Mouse (Mus musculus) CD4-positive, CD25-positive, alpha-beta regulatory T cell, adult 4 months (primary cell): Measurements from ENCODE around the gene Olfr1279. TPM values are rescaled to one million over a fixed set of nuclear protein-coding genes. Genes with fewer than 3 reads are reported as not detected.
"Not testable (repeated sequence)": the region's sequence is repeated elsewhere in the genome, so short reads cannot be mapped to it uniquely, and the experiment has no call there.

Source experiments
- ATAC-seq: one replicate; pipeline ENCODE4 v1.8.0; 2017
- polyA plus RNA-seq, 2 experiments: library from polyadenylated mRNA; unstranded; fragments of 100-300 nt; shearing (Covaris generic); gene quantifications; one replicate each; pipeline ENCODE4 v1.2.1; 2017

The Olfr1279 gene
- polyA plus RNA-seq: not detected

GRCm38 (mm10) chr2:111300374-111300773 lies at the start of gene Olfr1279:
Gene Olfr1279, plus strand, starts transcription at chr2:111300635.
- ATAC-seq: no peak

- ATAC-seq: no peak
Observed at GRCm38 (mm10) chr2:111254216-111254615, 46.2 kb upstream of the Olfr1279 start, which contains the start of gene Olfr1276. Gene Olfr1276, plus strand, starts transcription at chr2:111254516.

- no peak for ATAC-seq
Observed at GRCm38 (mm10) chr2:111274006-111274405, 26.4 kb upstream of the Olfr1279 start, which contains the start of gene Olfr1277. Gene Olfr1277, minus strand, starts transcription at chr2:111274106.

- ATAC-seq: no peak
Observed at GRCm38 (mm10) chr2:111289836-111290235, 10.6 kb upstream of the Olfr1279 start, which contains the start of gene Olfr1278. Gene Olfr1278, plus strand, starts transcription at chr2:111290136.

- ATAC-seq: no peak
Observed at GRCm38 (mm10) chr2:111298541-111298940, 1.9 kb upstream of the Olfr1279 start.

- no peak for ATAC-seq
Observed at GRCm38 (mm10) chr2:111313717-111314116, 13.3 kb downstream of the Olfr1279 start, which contains the start of gene Olfr1280. Gene Olfr1280, plus strand, starts transcription at chr2:111314017.

GRCm38 (mm10) chr2:111326220-111326619 lies 25.8 kb downstream of the Olfr1279 start, which contains the start of gene Olfr1281:
Gene Olfr1281, plus strand, starts transcription at chr2:111326520.
- no peak for ATAC-seq

GRCm38 (mm10) chr2:111333721-111334120 lies 33.3 kb downstream of the Olfr1279 start:
- ATAC-seq: not testable (repeated sequence)

- ATAC-seq: no peak
Observed at GRCm38 (mm10) chr2:111335976-111336375, 35.5 kb downstream of the Olfr1279 start, which contains the start of gene Olfr1282. Gene Olfr1282, minus strand, starts transcription at chr2:111336076.

Other genes with a start within 250 kb of the Olfr1279 start
- gene Gm13941, start 194.7 kb upstream of the Olfr1279 start, polyA plus RNA-seq: not detected
- not detected for gene Gm15130, start 147.7 kb upstream of the Olfr1279 start, polyA plus RNA-seq
- not detected for gene 4930430A15Rik, start 71.0 kb upstream of the Olfr1279 start, polyA plus RNA-seq
- gene Olfr1275, start 65.3 kb upstream of the Olfr1279 start, polyA plus RNA-seq: not detected
- gene Olfr1276, start 46.1 kb upstream of the Olfr1279 start, polyA plus RNA-seq: not detected
- gene Olfr1277, start 26.5 kb upstream of the Olfr1279 start, polyA plus RNA-seq: not detected
- gene Olfr1278, start 10.5 kb upstream of the Olfr1279 start, polyA plus RNA-seq: not detected
- not detected for gene Olfr1280, start 13.4 kb downstream of the Olfr1279 start, polyA plus RNA-seq
- gene Olfr1281, start 25.9 kb downstream of the Olfr1279 start, polyA plus RNA-seq: not detected
- gene Olfr1282, start 35.4 kb downstream of the Olfr1279 start, polyA plus RNA-seq: not detected
- not detected for gene Olfr1283, start 66.2 kb downstream of the Olfr1279 start, polyA plus RNA-seq
- gene Olfr1284, start 74.9 kb downstream of the Olfr1279 start, polyA plus RNA-seq: not detected
- gene Olfr1286, start 122.5 kb downstream of the Olfr1279 start, polyA plus RNA-seq: not detected
- gene Olfr1287, start 148.5 kb downstream of the Olfr1279 start, polyA plus RNA-seq: not detected
- not detected for gene Olfr1288, start 173.5 kb downstream of the Olfr1279 start, polyA plus RNA-seq
- not detected for gene Olfr1289, start 180.2 kb downstream of the Olfr1279 start, polyA plus RNA-seq
- not detected for gene Olfr1290, start 193.2 kb downstream of the Olfr1279 start, polyA plus RNA-seq
- gene Olfr1291-ps1, start 196.5 kb downstream of the Olfr1279 start, polyA plus RNA-seq: not detected
- not detected for gene Olfr1293-ps, start 224.6 kb downstream of the Olfr1279 start, polyA plus RNA-seq
- gene Olfr1294, start 239.7 kb downstream of the Olfr1279 start, polyA plus RNA-seq: not detected